Mouse (Mus musculus): ENCODE results near the gene Rpl3. TPM values are rescaled to one million over a fixed set of nuclear protein-coding genes. Genes with fewer than 3 reads are reported as not detected.
A peak's percentile ranks its signal among the peaks of the same experiment; 100 is the strongest.

Rpl3 gene
- total RNA-seq, 2 experiments from 2014 or later, result 647 to 701 TPM

DNA sequence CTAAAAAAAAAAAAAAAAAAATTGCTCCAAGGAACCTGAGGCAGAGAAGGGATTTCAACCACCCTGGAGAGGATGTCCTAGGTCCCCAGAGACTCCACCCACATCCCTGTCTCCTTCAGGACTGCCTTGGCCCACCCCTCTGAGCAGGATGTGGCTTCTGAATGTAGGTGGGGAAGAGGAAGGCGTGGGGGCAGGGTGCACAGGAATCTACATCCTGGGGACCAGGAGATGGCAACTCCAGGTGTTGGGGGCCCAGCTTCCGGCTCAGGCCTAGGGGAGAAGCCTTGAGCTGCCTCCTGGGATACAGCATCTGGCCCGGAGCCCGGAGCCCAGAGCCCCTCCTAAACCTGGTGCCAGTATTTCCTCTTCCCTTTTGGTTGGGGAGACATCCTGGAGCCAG is 41.6 kb downstream of the Rpl3 start:
- ATAC-seq (replicated peaks; ENCODE audit: low FRiP score, poor library complexity, severe bottlenecking), result no peak

DNA sequence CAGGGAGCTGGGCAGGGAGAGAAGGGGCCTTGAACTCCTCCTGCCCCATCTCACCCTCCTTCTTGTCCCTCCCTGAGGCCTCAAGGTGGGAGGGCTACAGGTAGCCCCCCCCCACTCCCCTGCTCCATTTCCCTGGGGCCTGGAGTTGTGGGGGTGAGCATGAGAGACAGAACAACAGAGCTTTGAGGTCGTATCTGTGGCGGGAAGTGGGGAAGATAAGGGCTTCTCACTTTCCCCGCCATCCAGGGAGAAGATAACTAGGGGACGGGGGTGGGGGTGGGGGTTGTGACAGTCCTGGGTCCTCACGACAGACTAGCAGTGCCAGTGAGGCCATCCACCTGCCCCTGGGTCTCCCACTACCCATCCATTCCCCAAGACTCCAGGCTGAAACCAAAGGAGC is 43.7 kb downstream of the Rpl3 start:
- ATAC-seq (replicated peaks; ENCODE audit: low FRiP score, poor library complexity, severe bottlenecking), result no peak

DNA sequence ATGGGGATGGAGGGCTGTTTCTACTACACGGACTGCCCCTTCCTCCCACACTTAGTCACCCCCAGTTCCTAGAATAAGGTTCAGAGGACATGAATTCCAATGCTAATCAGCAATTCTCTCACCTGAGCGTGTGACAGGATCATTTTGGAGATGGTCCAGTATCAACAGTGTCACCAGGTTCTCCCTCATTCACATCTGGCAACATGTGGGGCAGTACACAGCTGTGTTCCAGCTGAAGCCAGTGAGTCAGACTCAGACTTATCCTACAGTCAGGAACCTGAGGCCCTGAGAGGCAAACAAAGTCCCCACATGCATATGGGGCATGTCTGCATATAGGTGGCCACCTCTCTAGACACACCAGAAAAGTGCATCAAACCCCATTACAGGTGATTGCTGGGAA is 44.4 kb downstream of the Rpl3 start:
- ATAC-seq (replicated peaks; ENCODE audit: low FRiP score, poor library complexity, severe bottlenecking), result no peak

DNA sequence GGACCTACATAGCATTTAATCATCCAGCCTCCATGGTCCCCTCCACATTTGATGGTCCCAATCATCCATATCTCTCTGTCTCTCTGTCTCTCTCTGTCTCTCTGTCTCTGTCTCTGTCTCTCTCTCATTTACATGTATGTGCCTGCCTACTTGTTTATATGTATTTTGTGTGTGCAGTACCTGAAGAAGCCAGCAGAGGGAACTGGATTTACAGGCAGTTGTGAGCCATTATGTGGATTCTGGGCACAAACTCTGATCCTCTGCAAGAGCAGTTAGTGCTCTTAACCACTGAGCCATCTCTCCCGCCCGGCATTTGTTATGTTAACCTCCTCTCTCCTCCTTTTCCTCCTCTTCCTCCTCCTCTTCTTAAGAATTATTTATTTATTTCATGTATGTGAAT is 45.9 kb downstream of the Rpl3 start:
- ATAC-seq (replicated peaks; ENCODE audit: low FRiP score, poor library complexity, severe bottlenecking), result no peak

DNA sequence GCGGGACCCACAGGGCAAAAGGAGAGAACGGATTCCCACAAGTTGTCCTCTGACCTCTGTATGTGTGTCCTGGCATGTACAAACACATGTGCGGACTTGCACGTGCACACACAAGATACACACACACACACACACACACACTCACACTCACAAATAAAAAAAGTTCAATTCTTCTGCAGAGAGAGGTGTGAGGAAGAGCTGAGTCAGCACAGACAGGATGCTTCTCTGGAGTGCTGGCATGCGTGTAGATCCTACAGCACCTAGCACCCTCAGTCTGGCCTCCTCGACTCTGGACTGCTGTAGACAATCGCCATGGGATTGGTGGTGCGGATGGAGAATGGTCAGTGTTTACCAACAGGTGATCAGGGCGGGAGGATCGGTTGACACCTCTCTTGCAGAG is 47.4 kb downstream of the Rpl3 start:
- no peak for ATAC-seq (replicated peaks; ENCODE audit: low FRiP score, poor library complexity, severe bottlenecking)

DNA sequence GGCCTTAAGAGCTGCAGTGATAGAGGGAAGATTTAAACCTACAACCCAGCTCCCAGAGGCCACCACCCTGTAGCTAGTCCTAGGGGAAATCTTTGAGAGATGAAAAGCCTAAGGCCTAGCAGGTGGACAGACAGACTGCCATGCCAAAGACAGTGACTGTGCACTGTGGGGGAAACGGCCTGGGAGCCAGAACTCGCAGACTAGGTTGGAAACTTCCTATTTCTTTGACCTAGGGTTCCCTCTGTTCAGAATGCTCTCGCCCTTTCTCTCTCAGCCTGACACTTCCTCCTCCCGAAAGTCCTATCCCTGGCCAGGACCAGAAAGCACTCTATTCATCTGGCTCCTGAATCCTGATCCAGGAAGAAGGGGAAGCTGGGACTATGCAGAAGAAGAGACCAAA is 49.5 kb downstream of the Rpl3 start:
- no peak for ATAC-seq (replicated peaks; ENCODE audit: low FRiP score, poor library complexity, severe bottlenecking)

DNA sequence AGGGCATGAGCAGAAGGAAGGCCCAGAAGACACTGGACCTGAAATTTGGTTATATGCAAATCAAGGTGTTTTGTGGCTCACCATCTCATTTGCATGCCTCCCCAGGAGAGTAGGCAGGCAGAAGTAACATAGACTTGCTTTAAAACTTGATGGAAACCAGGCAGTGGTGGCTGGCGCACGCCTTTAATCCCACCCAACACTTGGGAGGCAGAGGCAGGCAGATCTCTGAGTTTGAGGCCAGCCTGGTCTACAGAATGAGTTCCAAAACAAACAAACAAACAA is 53.6 kb downstream of the Rpl3 start:
- no peak for ATAC-seq (replicated peaks; ENCODE audit: low FRiP score, poor library complexity, severe bottlenecking)

DNA sequence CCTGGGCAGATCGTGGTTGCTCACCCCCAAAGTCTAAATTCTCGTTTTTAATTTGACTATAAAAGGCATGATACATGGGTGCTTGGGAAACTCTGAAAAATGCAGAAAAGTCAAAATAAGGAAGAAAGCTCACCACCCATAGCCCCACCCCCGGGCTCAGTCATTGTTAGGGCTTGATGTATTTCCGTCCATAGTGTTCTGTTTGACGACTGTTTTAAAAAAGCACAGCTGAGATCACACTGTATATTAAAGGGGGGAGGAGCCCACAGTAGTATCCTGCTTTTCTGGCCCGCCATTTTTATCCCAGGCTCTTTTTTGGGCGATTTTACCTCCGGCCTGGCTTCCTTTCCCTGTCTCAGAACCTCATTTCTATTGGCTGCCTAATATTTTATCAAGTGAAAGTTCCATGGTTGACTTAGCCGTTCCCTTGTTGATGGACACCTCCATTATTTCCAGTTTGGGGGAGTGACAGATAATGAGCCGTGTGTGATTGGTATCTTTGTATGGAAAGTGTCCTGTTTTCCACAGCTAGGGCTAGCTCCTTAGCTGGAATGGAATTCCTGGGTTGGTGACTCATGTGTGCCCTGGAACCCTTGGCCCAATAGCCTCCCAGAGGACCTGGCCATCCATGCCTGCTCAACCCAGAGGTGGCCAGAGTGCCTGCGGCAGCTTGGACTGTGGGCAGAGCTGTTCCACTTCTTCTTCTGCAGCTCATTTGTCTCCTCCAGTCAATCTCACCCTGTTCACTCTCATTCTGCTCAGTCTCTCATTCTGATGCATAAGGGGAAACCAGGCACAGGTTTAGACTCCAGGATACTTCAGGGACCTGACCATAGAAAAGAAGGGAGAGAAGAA is 54.2 kb downstream of the Rpl3 start:
- no peak for ATAC-seq (replicated peaks; ENCODE audit: low FRiP score, poor library complexity, severe bottlenecking)

DNA sequence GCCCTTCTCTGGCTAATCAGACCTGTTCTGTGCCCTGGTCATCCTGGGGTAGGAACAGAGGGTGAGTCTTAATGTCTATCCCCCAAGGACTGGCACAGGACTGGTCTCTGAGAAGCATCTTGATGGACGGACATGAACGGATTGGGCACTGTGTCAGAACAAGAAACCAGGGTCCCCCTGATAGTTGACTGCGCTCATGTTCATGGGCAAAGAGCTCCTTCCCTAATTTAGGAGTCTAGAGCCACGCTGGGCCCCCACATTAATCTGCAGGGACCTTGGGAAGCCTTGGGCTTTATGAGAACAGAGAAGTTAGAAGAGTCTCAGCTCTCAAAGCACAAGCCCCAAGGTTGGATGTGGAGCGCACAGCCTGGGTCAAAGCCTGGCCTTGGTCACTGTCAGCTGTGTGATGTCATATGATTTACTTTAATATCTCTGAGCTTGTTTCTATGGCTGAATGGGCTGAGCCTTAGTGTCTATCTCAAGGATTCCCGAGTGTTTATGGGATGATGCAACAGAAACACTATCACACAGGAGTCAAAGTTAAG is 56.3 kb downstream of the Rpl3 start:
- no peak for ATAC-seq (replicated peaks; ENCODE audit: low FRiP score, poor library complexity, severe bottlenecking)

DNA sequence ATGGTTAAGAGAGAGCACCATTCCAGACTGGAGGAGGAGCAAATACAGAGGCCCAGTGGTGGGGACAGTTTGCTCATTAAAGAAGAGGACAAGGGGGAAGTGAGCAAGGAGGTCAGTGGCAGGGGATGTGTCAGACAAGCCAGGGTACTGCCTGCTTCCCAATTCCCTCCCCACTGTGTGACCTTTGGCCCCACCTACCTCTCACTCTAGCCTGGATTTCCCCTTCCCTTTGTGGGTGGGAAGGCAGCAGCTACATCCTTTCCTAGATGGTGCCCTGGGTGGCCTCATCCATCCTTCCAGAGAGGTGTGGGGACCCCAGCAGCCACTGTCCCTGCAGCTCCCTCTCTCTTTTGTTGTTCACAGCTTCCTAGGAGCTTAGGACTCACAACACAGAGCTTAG is 56.8 kb downstream of the Rpl3 start:
- 0 out of 2 replicates have a peak, but pooled peaks have one; percentile 23 for ATAC-seq (replicated peaks; ENCODE audit: low FRiP score, poor library complexity, severe bottlenecking)

DNA sequence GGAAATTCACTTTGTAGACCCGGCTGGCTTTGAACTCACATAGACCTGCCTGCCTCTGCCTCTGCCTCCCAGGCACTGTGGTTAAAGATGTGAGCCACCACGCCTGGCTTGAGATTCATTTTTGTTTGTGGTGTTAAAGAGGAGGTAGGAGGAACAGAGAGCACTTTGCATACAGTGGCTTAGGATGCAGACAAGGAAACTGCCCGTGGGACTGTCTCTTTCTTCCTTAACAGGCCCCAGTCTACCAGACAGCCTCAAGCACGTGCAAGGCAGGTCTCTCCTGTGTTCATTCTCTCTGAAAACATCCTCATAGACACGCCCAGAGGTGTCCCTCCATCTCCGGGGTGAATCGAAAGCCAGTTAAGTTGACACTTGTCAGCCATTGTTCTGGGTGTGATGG is 57.3 kb downstream of the Rpl3 start:
- no peak for ATAC-seq (replicated peaks; ENCODE audit: low FRiP score, poor library complexity, severe bottlenecking)

DNA sequence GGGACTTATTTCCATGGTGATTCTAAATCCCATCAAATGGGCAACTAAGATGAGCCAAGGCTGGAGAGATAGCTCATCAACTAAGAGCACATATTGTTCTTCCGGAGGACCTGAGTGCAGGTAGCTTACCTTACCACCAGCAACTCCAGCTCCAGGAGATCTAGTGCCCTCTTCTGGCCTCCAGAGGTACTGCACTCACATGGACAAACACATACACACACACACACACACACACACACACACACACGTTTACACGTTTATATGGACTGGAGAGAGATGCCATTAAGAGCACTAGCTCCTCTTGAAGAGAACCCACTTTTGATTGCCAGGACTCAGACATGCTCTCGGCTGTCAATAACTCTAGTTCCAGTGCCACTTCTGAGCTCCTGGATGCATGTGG is 60.5 kb downstream of the Rpl3 start:
- ATAC-seq (replicated peaks; ENCODE audit: low FRiP score, poor library complexity, severe bottlenecking), result no peak

DNA sequence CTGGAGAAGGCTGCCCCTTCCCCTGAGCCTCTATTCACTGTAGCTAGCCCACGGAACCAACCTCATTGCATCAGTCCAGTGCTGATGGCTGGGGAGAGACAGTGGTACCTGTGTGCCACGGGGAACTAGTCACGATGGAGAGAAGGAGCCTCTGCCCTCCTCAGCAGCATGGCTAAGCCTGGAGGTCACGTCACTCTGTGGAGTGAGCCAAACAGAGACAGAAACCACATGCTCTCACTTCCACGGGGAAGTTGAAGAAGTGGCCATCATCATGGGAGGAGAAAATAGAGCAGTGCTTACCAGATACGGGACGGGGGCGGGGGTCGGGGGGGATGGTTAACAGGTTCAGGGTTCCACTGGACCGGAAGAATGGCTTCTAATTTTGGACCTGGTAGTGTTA is 61.3 kb downstream of the Rpl3 start:
- no peak for ATAC-seq (replicated peaks; ENCODE audit: low FRiP score, poor library complexity, severe bottlenecking)

DNA sequence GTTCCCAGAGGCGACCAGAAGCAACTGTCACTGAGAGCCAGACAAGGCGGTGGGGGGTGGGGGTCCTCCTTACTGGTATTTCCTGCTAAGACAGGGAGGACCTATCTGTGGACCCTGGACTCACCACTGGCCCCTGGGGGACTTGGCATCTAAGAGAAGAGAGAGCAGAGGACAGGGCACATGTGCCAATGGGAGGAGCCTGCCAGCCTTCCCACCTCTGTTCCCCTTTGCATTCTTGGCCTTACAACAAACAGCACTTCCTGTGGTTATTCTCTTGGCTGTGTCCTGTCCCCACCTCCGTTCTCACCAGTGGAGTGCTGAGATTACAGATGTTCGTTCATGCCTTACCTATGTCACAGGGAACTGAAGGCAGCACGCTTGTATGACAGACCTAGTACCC is 62.8 kb downstream of the Rpl3 start:
- no peak for ATAC-seq (replicated peaks; ENCODE audit: low FRiP score, poor library complexity, severe bottlenecking)

Other genes starting within 250 kb of the Rpl3 start
- 229 and 314 TPM in 2 replicates for gene Apobec3, start 200.2 kb downstream of the Rpl3 start, total RNA-seq (2015; ENCODE audit: low replicate concordance)
- gene Apobec3, start 200.2 kb downstream of the Rpl3 start, total RNA-seq (2017; ENCODE audit: low replicate concordance), result 185 and 259 TPM in 2 replicates
- 21.0 and 23.1 TPM in 2 replicates for gene Cbx7, start 120.7 kb downstream of the Rpl3 start, total RNA-seq (2015; ENCODE audit: low replicate concordance)
- gene Cbx7, start 120.7 kb downstream of the Rpl3 start, total RNA-seq (2017; ENCODE audit: low replicate concordance), result 12.1 and 15.4 TPM in 2 replicates
- 1.3 TPM in 1 of 2 replicates, not detected in the other for gene Pdgfb, start 76.9 kb downstream of the Rpl3 start, total RNA-seq (2015; ENCODE audit: low replicate concordance)
- 1.6 TPM in 1 of 2 replicates, not detected in the other for gene Pdgfb, start 76.9 kb downstream of the Rpl3 start, total RNA-seq (2017; ENCODE audit: low replicate concordance)
- 19.1 and 20.1 TPM in 2 replicates for gene Syngr1, start 534 bp downstream of the Rpl3 start, total RNA-seq (2015; ENCODE audit: low replicate concordance)
- 3.6 and 16.7 TPM in 2 replicates for gene Syngr1, start 534 bp downstream of the Rpl3 start, total RNA-seq (2017; ENCODE audit: low replicate concordance)
- 8.6 and 9.2 TPM in 2 replicates for gene Tab1, start 41.3 kb upstream of the Rpl3 start, total RNA-seq (2015; ENCODE audit: low replicate concordance)
- 22.5 and 26.3 TPM in 2 replicates for gene Tab1, start 41.3 kb upstream of the Rpl3 start, total RNA-seq (2017; ENCODE audit: low replicate concordance)
- not detected in 2 replicates for gene Mgat3, start 81.9 kb upstream of the Rpl3 start, total RNA-seq (2015; ENCODE audit: low replicate concordance)
- not detected in 2 replicates for gene Mgat3, start 81.9 kb upstream of the Rpl3 start, total RNA-seq (2017; ENCODE audit: low replicate concordance)
- gene Mief1, start 142.2 kb upstream of the Rpl3 start, total RNA-seq (2015; ENCODE audit: low replicate concordance), result 15.5 and 18.9 TPM in 2 replicates
- 18.1 and 23.0 TPM in 2 replicates for gene Mief1, start 142.2 kb upstream of the Rpl3 start, total RNA-seq (2017; ENCODE audit: low replicate concordance)
- gene AC140267.1, start 144.0 kb upstream of the Rpl3 start, total RNA-seq (2015; ENCODE audit: low replicate concordance), result 43.2 TPM in 1 of 2 replicates, not detected in the other
- not detected in 2 replicates for gene AC140267.1, start 144.0 kb upstream of the Rpl3 start, total RNA-seq (2017; ENCODE audit: low replicate concordance)
- gene Atf4, start 163.3 kb upstream of the Rpl3 start, total RNA-seq (2015; ENCODE audit: low replicate concordance), result 287 and 355 TPM in 2 replicates
- gene Atf4, start 163.3 kb upstream of the Rpl3 start, total RNA-seq (2017; ENCODE audit: low replicate concordance), result 402 and 410 TPM in 2 replicates
- gene Rps19bp1, start 172.4 kb upstream of the Rpl3 start, total RNA-seq (2015; ENCODE audit: low replicate concordance), result 13.8 and 15.5 TPM in 2 replicates
- gene Rps19bp1, start 172.4 kb upstream of the Rpl3 start, total RNA-seq (2017; ENCODE audit: low replicate concordance), result 3.8 and 11.3 TPM in 2 replicates
- not detected in 2 replicates for gene Cacna1i, start 195.4 kb upstream of the Rpl3 start, total RNA-seq (2015; ENCODE audit: low replicate concordance)
- not detected in 2 replicates for gene Cacna1i, start 195.4 kb upstream of the Rpl3 start, total RNA-seq (2017; ENCODE audit: low replicate concordance)

Measured in erythroid progenitor cell, adult 5-6 weeks (primary cell).